Mouse (Mus musculus) G1E (cell line): ENCODE measurements around the gene C8b.

Experiments
- CTCF ChIP-seq: IDR thresholded peaks from 2 replicates; pipeline ENCODE4 v1.5.1; 2012; ENCODE audit warnings: low read depth, low read length, inconsistent platforms, mixed read lengths
- GATA1 ChIP-seq: IDR thresholded peaks from 2 replicates; pipeline ENCODE4 v1.6.1; 2012; ENCODE audit warnings: borderline replicate concordance, low read length, inconsistent platforms, mixed read lengths

- no peak for TF ChIP-seq GATA1
- TF ChIP-seq CTCF: no peak
These were observed 32.8 kb downstream of the C8b start for GRCm38 (mm10) chr4:104798951-104799350.
